Mouse (Mus musculus) urinary bladder, adult 18-20 months (tissue): ENCODE measurements at regions not wholly inside any gene's neighbourhood (a gene's known extent, or its start where the extent isn't known, plus 50 kb on each side); places are given as distances from the start of the nearest gene placed in this dataset.

ENCODE experiments used
- DNase-seq, 2 experiments: peaks; one replicate each; pipeline ENCODE4 v3.0.0; 2022; ENCODE audit warnings: low spot score in 2 of 2, mixed read lengths in 2 of 2

GRCm38 (mm10) chr6:13523463-13524202 lies 84.3 kb downstream of the Tmem168 start:
- no peak for DNase-seq

GRCm38 (mm10) chr6:13514126-13514525 lies 93.8 kb downstream of the Tmem168 start:
- DNase-seq: no peak

GRCm38 (mm10) chr6:13476493-13477129 lies 131.3 kb downstream of the Tmem168 start:
- no peak for DNase-seq

- DNase-seq: no peak
Measured at GRCm38 (mm10) chr6:13449160-13449787, 158.6 kb downstream of the Tmem168 start.

- DNase-seq: peak in 1 of 2 experiments; percentile 1
Measured at GRCm38 (mm10) chr6:13413768-13414167, 189.0 kb upstream of the Vwde start.

- no peak for DNase-seq
Measured at GRCm38 (mm10) chr6:13413092-13413491, 188.3 kb upstream of the Vwde start.

GRCm38 (mm10) chr6:13384469-13384868 lies 159.7 kb upstream of the Vwde start:
- DNase-seq: no peak

GRCm38 (mm10) chr6:13383211-13383610 lies 158.4 kb upstream of the Vwde start:
- DNase-seq: no peak

GRCm38 (mm10) chr6:13380819-13381218 lies 156.1 kb upstream of the Vwde start:
- DNase-seq: no peak

GRCm38 (mm10) chr6:13379727-13380126 lies 155.0 kb upstream of the Vwde start:
- DNase-seq: no peak

- no peak for DNase-seq
Measured at GRCm38 (mm10) chr6:13373896-13374295, 149.1 kb upstream of the Vwde start.

GRCm38 (mm10) chr6:13369709-13370296 lies 145.0 kb upstream of the Vwde start:
- DNase-seq: no peak
